Mouse (Mus musculus): ENCODE results near the gene Grk6. TPM values are rescaled to one million over a fixed set of nuclear protein-coding genes. Genes with fewer than 3 reads are reported as not detected.
"Not testable (repeated sequence)": the region's sequence is repeated elsewhere in the genome, so short reads cannot be mapped to it uniquely, and the experiment has no call there.

Gene Grk6
- polyA plus RNA-seq, 1 experiment from 2014 or later, result 25.0 TPM

DNA sequence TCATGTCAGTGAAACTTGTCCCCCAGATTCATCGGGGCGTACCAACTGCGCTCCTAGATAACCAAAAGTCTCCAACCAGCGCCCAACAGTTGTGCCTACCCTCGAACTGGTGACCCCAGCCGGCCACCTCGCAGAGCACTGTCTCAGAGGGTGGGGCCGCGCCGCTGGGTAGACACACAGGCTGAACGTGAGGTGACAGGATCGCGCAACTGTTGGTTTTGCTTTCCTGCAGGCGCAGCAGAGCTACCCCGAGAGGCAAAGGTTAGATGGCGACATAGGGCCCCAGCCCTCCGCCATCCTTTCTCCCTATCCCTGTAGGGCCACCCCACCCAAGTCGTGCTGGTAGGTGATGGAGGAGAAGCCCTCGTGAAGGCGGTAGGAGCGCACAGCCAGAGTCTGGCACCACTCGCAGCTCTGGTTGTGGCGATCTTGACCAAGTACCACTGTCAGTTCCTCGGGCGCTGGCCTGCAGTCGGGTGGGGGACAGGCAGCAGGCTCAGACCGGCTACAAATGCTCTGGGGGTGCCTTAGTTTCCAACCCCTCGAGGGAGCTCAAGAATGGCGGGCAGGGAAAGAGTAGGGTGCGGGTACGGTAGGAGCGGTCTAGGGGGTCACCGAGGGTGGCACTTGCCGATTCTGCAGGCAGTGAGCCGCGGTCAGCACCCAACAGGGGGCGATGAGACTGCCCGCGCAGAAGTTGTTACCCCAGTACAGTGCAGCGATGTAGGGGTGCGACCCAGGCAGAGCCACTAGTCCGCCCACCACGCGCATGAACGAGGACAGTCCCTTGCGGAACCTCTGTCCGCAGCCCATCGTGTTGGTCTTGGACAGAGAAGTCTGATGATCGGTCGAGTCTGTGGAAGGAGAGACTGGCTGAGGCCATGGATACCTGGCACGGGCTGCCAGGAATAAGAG lies 24.6 kb upstream of the Grk6 start:
- Histone ChIP-seq H3K4me2 (ENCODE audit: low read length) (peak overlapping the region; percentile 39; the same call in 1 of the 2 replicates), H3K4me1 (ENCODE audit: control insufficient read depth, insufficient read depth, low read length) (no peaks in the 10 kb centered on the region), H3K4me3 (ENCODE audit: low read depth, low read length) (no peak overlapping the region), H3K27ac (ENCODE audit: low read depth, low read length) (no peak overlapping the region), H3K9ac (ENCODE audit: low read length) (0 out of 2 replicates have a peak overlapping the region, but pooled peaks have one; percentile 35), H3K36me3 (ENCODE audit: control insufficient read depth, insufficient read depth, low read length) (no peaks in the 10 kb centered on the region), H3K27me3 (replicated peaks; ENCODE audit: control insufficient read depth, insufficient read depth, low read length) (peaks cover 37% of the 10 kb centered on the region), H3K9me3 (replicated peaks; ENCODE audit: control insufficient read depth, low read length) (no peaks in the 10 kb centered on the region)
- ATAC-seq, result peak; percentile 32; the same call in 1 of the 2 replicates
- DNase-seq (ENCODE audit: low spot score), result no peak
- WGBS, result 35% methylated on average over 51 of the region's 51 CpGs

- H3K27ac ChIP-seq (ENCODE audit: low read depth, low read length), result no peak overlapping the region
- DNase-seq (ENCODE audit: low spot score) (peak; percentile 67), ATAC-seq (peak; percentile 77)
- H3K27me3 ChIP-seq (replicated peaks; ENCODE audit: control insufficient read depth, insufficient read depth, low read length), result peaks cover 37% of the 10 kb centered on the region
- H3K4me1 ChIP-seq (ENCODE audit: control insufficient read depth, insufficient read depth, low read length), result no peaks in the 10 kb centered on the region
- peak overlapping the region; percentile 35; the same call in 1 of the 2 replicates for H3K9ac ChIP-seq (ENCODE audit: low read length)
- peak overlapping the region; percentile 39 for H3K4me2 ChIP-seq (ENCODE audit: low read length)
- no peaks in the 10 kb centered on the region for H3K9me3 ChIP-seq (replicated peaks; ENCODE audit: control insufficient read depth, low read length)
- H3K36me3 ChIP-seq (ENCODE audit: control insufficient read depth, insufficient read depth, low read length), result no peaks in the 10 kb centered on the region
- 13% methylated on average over 35 of the region's 35 CpGs for WGBS
- H3K4me3 ChIP-seq (ENCODE audit: low read depth, low read length), result peak overlapping the region; percentile 8; the same call in 1 of the 2 replicates
Observed at GRCm38 (mm10) chr13:55420933-55421800, 23.7 kb upstream of the Grk6 start.

DNA sequence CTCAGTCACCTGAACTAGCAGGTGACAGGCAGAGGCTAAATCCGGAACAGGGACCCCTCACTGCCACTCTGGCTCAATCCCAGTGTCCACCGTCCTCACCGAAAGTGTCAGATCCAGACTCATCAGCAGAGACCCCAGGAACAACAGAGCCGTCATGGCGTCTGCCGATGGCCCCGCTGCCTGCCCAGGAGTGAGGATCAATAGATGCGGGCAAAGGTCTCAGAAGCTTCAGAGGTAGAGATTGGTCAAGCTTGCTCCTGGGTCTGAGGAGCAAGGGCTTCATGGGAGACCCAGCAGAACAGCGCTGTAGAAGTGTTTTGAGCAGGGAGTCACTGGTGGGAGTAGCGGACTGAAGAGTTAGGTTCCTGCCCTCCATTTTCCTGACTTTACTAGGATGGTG lies 18.3 kb upstream of the Grk6 start, which contains the start of gene F12:
TSS of gene F12 (minus strand) at position 181 of the 400 bp plus-strand sequence.
- WGBS, result 89% methylated on average over 10 of the region's 10 CpGs
- H3K4me1 ChIP-seq (ENCODE audit: control insufficient read depth, insufficient read depth, low read length), result no peaks in the 10 kb centered on the region
- no peak within 1 kb of the TSS for H3K4me2 ChIP-seq (ENCODE audit: low read length)
- ATAC-seq (no peak), DNase-seq (ENCODE audit: low spot score) (no peak)
- peaks cover 6% of the 10 kb centered on the region for H3K27me3 ChIP-seq (replicated peaks; ENCODE audit: control insufficient read depth, insufficient read depth, low read length)
- H3K9ac ChIP-seq (ENCODE audit: low read length), result no peak within 1 kb of the TSS
- no peaks in the 10 kb centered on the region for H3K36me3 ChIP-seq (ENCODE audit: control insufficient read depth, insufficient read depth, low read length)
- no peaks in the 10 kb centered on the region for H3K9me3 ChIP-seq (replicated peaks; ENCODE audit: control insufficient read depth, low read length)
- H3K4me3 ChIP-seq (ENCODE audit: low read depth, low read length), result no peak within 1 kb of the TSS
- no peak within 1 kb of the TSS for H3K27ac ChIP-seq (ENCODE audit: low read depth, low read length)

- Histone ChIP-seq H3K4me3 (ENCODE audit: low read depth, low read length) (no peak overlapping the region), H3K27ac (ENCODE audit: low read depth, low read length) (no peak overlapping the region), H3K4me2 (ENCODE audit: low read length) (no peak overlapping the region), H3K27me3 (replicated peaks; ENCODE audit: control insufficient read depth, insufficient read depth, low read length) (no peaks in the 10 kb centered on the region), H3K9ac (ENCODE audit: low read length) (no peak overlapping the region), H3K9me3 (replicated peaks; ENCODE audit: control insufficient read depth, low read length) (no peaks in the 10 kb centered on the region), H3K4me1 (ENCODE audit: control insufficient read depth, insufficient read depth, low read length) (no peaks in the 10 kb centered on the region), H3K36me3 (ENCODE audit: control insufficient read depth, insufficient read depth, low read length) (no peaks in the 10 kb centered on the region)
- 80% methylated on average over 12 of the region's 12 CpGs for WGBS
- DNase-seq (ENCODE audit: low spot score), result no peak
- ATAC-seq, result no peak
Observed at GRCm38 (mm10) chr13:55429226-55429888, 15.5 kb upstream of the Grk6 start.

DNA sequence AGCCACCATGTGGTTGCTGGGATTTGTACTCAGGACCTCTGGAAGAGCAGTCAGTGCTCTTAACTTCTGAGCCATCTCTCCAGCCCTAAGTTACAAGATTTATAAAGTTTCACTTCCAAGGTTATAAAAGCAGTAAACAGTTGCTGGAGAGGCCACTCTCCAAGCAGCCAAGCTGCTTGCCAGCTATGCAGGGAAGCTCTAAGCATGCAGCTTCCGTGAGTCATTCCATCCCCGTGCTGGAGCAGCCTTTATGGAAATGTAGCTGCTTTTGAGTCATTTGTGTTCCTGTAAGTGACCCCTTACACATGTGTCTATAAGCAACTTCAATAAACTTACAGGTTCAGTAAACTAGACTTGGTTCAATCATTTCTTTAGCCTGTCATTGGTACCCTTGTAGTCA lies 14.3 kb upstream of the Grk6 start:
- Histone ChIP-seq H3K4me3 (ENCODE audit: low read depth, low read length) (no peak overlapping the region), H3K27me3 (replicated peaks; ENCODE audit: control insufficient read depth, insufficient read depth, low read length) (no peaks in the 10 kb centered on the region), H3K9ac (ENCODE audit: low read length) (no peak overlapping the region), H3K4me2 (ENCODE audit: low read length) (no peak overlapping the region), H3K9me3 (replicated peaks; ENCODE audit: control insufficient read depth, low read length) (no peaks in the 10 kb centered on the region), H3K27ac (ENCODE audit: low read depth, low read length) (no peak overlapping the region), H3K4me1 (ENCODE audit: control insufficient read depth, insufficient read depth, low read length) (no peaks in the 10 kb centered on the region), H3K36me3 (ENCODE audit: control insufficient read depth, insufficient read depth, low read length) (no peaks in the 10 kb centered on the region)
- ATAC-seq (no peak), DNase-seq (ENCODE audit: low spot score) (no peak)
- 75% methylated on average over 2 of the region's 2 CpGs for WGBS

DNA sequence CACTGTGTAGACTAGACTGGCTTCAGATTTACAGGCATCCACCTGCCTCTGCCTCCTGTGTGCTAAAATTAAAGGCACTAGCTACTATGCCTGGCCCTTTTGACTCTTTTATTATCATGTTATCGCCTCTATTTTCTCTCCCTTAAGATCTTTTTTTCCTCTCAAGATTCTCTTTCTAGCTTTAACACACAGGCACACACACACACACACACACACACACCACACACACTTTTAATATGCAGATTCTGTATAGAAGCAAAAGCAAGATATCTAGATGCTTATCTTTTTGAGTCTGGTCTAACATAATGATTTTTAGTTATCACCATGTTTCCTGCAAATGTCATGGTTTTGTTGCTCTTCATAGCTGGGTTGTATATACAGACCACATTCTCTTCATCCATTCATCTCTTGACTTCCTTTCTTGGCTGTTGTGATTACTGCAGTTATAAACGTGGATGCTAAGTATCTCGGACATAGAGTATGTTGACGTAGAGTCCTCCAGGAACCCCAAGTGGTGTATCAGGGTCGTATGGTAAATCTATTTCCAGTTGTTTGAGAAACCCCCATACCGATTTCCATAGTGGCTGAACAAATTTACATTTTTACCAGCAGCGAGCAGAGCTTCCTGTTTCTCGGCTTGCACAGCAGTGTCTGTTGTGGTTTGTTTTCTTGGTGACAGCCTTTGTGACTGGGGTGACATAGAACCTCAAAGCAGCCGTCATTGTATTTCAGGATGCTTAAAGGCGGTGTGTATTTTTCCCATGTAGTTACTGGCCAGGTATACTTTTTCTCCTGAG lies 12.8 kb upstream of the Grk6 start:
- H3K27me3 ChIP-seq (replicated peaks; ENCODE audit: control insufficient read depth, insufficient read depth, low read length), result no peaks in the 10 kb centered on the region
- no peaks in the 10 kb centered on the region for H3K4me1 ChIP-seq (ENCODE audit: control insufficient read depth, insufficient read depth, low read length)
- no peaks in the 10 kb centered on the region for H3K9me3 ChIP-seq (replicated peaks; ENCODE audit: control insufficient read depth, low read length)
- no peak overlapping the region for H3K9ac ChIP-seq (ENCODE audit: low read length)
- no peak overlapping the region for H3K4me3 ChIP-seq (ENCODE audit: low read depth, low read length)
- ATAC-seq (no peak), DNase-seq (ENCODE audit: low spot score) (no peak)
- 81% methylated on average over 10 of the region's 10 CpGs for WGBS
- no peak overlapping the region for H3K4me2 ChIP-seq (ENCODE audit: low read length)
- H3K36me3 ChIP-seq (ENCODE audit: control insufficient read depth, insufficient read depth, low read length), result no peaks in the 10 kb centered on the region
- no peak overlapping the region for H3K27ac ChIP-seq (ENCODE audit: low read depth, low read length)

DNA sequence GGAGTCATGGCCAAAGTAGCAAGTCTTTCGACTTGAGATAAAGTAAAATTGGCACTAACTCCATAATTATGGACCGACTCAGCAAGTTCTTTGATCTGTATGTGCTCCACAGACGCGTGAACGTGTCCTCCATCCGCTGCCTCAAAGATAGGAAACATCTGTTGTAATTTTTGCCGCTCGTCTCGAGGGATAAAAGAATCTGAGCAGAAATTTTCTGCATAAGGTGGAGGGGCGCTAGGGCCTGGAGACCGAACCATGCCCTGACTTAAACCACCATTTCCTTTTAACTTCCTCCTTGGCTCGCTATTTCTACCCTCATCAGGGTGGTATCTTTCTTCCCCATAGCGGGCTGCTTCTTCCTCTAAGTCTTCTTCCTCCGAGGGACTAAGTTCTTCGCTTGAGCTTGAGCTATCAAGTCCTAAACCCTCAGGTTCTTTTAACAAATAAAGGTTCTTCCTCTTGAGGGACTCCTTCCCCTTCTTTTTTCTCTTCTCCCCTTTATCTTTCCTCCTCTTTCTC lies 7.7 kb upstream of the Grk6 start:
- H3K4me2 ChIP-seq (ENCODE audit: low read length); H3K9me3 ChIP-seq (replicated peaks; ENCODE audit: control insufficient read depth, low read length); H3K9ac ChIP-seq (ENCODE audit: low read length); H3K4me1 ChIP-seq (ENCODE audit: control insufficient read depth, insufficient read depth, low read length); DNase-seq (ENCODE audit: low spot score); H3K36me3 ChIP-seq (ENCODE audit: control insufficient read depth, insufficient read depth, low read length); H3K27ac ChIP-seq (ENCODE audit: low read depth, low read length); H3K27me3 ChIP-seq (replicated peaks; ENCODE audit: control insufficient read depth, insufficient read depth, low read length); H3K4me3 ChIP-seq (ENCODE audit: low read depth, low read length); ATAC-seq: not testable (repeated sequence)
- 94% methylated on average over 14 of the region's 15 CpGs for WGBS
